Mouse (Mus musculus): ENCODE results near the gene Dnah11. TPM values are rescaled to one million over a fixed set of nuclear protein-coding genes. Genes with fewer than 3 reads are reported as not detected.

Dnah11 gene
- 0.03 and 0.10 TPM in 2 replicates for polyA plus RNA-seq (2016; fragmentation: Nextera tagmentation; extraction: Ambion mirVana)

DNA sequence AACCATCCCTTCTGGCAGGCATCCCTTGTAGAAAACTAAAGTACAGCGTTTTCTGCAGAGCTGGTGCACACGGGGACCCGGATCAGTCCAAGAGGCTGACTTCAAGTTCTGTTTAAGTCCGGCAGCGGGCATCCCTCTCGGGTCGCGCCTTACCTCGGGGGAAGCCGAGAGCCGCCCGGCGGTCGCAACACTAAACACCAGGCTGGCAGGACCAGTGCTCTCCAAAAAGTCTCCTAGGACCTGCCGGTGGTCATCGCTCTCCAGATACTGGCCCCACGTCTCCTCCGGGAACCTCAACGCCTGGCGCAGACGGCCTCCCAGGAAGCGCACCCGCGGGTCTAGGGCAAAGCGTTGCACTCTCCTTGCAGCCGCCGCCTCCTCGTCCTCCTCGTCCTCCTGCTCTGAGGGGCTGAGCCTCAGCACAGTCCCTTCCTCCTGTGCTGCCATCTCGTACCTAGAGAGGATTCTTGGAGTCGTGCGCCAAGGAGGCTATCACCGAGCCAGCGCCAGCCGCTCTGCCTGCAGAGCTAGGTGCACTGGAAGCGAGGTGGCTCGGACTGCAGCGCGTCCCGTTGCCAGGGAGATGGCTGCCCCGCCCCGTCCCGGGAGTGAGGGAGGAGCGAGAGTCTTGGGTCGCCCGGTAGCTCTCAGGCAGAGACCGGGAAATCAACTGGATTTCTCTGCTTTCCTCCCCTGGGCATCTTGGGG is at the start of gene Dnah11:
Dnah11 (minus strand) TSS at position 658 of the 708 bp plus-strand sequence.
- H3K9me3 ChIP-seq (replicated peaks): no peaks in the 10 kb centered on the region
- H3K27me3 ChIP-seq (replicated peaks): peaks cover 44% of the 10 kb centered on the region
- H3K36me3 ChIP-seq: no peaks in the 10 kb centered on the region
- WGBS: under 1% methylated on average over 47 of the region's 47 CpGs
- peak; percentile 92 for ATAC-seq (ENCODE audit: insufficient number of reproducible peaks, low FRiP score)
- no peak within 1 kb of the TSS for H3K27ac ChIP-seq (ENCODE audit: poor library complexity, severe bottlenecking)
- peak within 1 kb of the TSS; percentile 64 for H3K9ac ChIP-seq
- H3K4me1 ChIP-seq (replicated peaks): peaks cover 5% of the 10 kb centered on the region; the same call in 1 of the 2 replicates
- peak within 1 kb of the TSS; percentile 96 for H3K4me2 ChIP-seq
- H3K4me3 ChIP-seq: peak within 1 kb of the TSS; percentile 59

DNA sequence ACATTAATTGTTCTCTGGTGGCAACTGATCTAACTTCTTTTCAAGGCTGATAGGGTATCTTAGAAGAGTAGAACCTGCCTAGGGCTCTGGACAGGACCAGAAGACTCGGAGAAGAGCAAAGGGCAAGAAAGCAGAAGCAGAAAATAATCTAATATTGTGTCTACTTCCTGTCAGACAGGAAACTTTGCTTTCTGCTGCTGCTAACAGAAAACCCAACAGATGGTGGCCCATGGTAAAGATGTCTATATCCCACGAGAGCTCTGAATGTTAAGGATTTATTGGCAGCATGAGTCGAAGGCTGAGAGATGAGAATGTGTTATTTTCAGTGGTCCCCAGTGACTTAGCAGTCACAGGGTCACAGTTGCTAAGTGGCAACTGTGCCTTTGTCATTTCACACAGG is 22.3 kb upstream of the Dnah11 start:
- Histone ChIP-seq H3K27ac (ENCODE audit: poor library complexity, severe bottlenecking) (no peak overlapping the region), H3K36me3 (no peaks in the 10 kb centered on the region)

GRCm38 (mm10) chr12:118220062-118220461 is 21.2 kb upstream of the Dnah11 start:
- no peak overlapping the region for H3K4me2 ChIP-seq
- H3K27ac ChIP-seq (ENCODE audit: poor library complexity, severe bottlenecking): no peak overlapping the region
- H3K9ac ChIP-seq: no peak overlapping the region
- H3K4me1 ChIP-seq (replicated peaks): no peaks in the 10 kb centered on the region
- H3K9me3 ChIP-seq (replicated peaks): no peaks in the 10 kb centered on the region
- H3K27me3 ChIP-seq (replicated peaks): no peaks in the 10 kb centered on the region
- no peak for ATAC-seq (ENCODE audit: insufficient number of reproducible peaks, low FRiP score)
- H3K4me3 ChIP-seq: no peak overlapping the region
- H3K36me3 ChIP-seq: no peaks in the 10 kb centered on the region

More for the DNA sequence above, 22.3 kb upstream of the Dnah11 start:
- H3K4me2 ChIP-seq: no peak overlapping the region
- ATAC-seq (ENCODE audit: insufficient number of reproducible peaks, low FRiP score): no peak
- no peaks in the 10 kb centered on the region for H3K4me1 ChIP-seq (replicated peaks)
- no peaks in the 10 kb centered on the region for H3K27me3 ChIP-seq (replicated peaks)
- 54% methylated on average over 3 of the region's 3 CpGs for WGBS
- no peaks in the 10 kb centered on the region for H3K9me3 ChIP-seq (replicated peaks)
- H3K9ac ChIP-seq: no peak overlapping the region
- H3K4me3 ChIP-seq: no peak overlapping the region

DNA sequence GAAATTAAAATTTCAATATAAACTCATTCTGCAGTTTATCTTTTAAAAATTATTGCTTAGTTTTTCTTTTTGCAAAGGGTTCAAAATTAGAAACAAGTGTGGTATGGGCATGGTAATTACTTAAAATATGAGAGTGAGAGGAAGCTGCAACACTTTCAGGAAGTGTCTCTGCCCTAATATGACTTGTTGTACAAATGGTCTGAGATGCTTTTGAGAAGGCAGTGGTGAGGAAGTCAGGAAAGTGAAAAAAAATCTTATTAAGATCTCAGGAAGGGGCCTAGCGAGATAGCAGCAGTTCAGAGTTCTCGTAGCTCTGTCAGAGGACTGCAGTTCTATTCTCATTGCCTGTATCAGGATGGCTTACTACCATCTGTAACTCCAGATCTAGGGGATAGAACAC is 13.3 kb upstream of the Dnah11 start:
- Histone ChIP-seq H3K36me3 (no peaks in the 10 kb centered on the region), H3K4me3 (no peak overlapping the region), H3K4me2 (no peak overlapping the region), H3K4me1 (replicated peaks) (no peaks in the 10 kb centered on the region), H3K9me3 (replicated peaks) (no peaks in the 10 kb centered on the region), H3K9ac (no peak overlapping the region), H3K27ac (ENCODE audit: poor library complexity, severe bottlenecking) (no peak overlapping the region), H3K27me3 (replicated peaks) (no peaks in the 10 kb centered on the region)
- no peak for ATAC-seq (ENCODE audit: insufficient number of reproducible peaks, low FRiP score)
- 62% methylated on average over 2 of the region's 2 CpGs for WGBS

DNA sequence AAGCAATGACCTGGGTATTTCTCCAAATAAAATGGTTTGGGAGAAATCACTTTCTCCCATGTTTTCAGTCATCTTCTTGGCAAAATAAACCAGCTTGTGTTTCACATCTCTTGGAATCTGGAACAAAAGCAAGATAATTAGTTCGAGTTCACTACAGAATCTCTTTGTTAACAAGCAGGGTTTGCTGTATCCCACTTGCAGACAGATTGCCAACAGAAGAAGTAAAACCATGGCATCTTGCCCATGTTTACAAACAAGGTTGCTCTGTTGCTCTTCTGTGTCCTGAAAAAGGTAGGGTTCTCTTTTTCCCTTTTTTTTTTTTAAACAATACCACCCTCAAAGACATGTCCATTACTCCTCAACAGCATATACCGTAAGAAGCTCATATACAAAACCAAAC is 2.3 kb downstream of the Dnah11 start:
- Histone ChIP-seq H3K36me3 (no peaks in the 10 kb centered on the region), H3K4me2 (no peak overlapping the region), H3K9ac (no peak overlapping the region), H3K9me3 (replicated peaks) (no peaks in the 10 kb centered on the region), H3K27ac (ENCODE audit: poor library complexity, severe bottlenecking) (no peak overlapping the region), H3K4me1 (replicated peaks) (peaks cover 5% of the 10 kb centered on the region; the same call in 1 of the 2 replicates), H3K27me3 (replicated peaks) (peaks cover 44% of the 10 kb centered on the region), H3K4me3 (no peak overlapping the region)
- WGBS: 72% methylated on average over 2 of the region's 2 CpGs
- ATAC-seq (ENCODE audit: insufficient number of reproducible peaks, low FRiP score): no peak

DNA sequence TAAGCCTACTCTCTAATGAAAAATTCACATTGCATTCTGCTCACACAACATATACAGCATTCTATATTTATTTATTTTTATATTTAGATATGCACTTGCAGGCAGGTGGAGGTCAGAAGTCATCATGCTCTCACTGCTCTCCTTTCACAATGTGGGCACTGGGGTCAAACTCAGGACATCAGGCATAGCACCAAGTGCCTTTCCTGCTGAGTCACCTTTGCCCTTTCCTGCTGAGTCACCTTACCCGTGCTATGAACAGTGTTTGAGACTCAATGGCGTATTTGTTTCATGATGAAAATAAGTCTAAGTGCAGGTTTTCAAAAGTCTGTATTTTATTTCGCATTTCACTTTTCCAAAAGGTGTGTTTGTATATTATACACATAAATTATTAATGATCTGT is 9.3 kb downstream of the Dnah11 start:
- 0 out of 2 replicates have a peak, but pooled peaks cover 5% of the 10 kb centered on the region for H3K27me3 ChIP-seq (replicated peaks)
- no peaks in the 10 kb centered on the region for H3K36me3 ChIP-seq
- no peak overlapping the region for H3K9ac ChIP-seq
- no peaks in the 10 kb centered on the region for H3K9me3 ChIP-seq (replicated peaks)
- WGBS: 68% methylated on average over 3 of the region's 3 CpGs
- H3K4me2 ChIP-seq: no peak overlapping the region
- no peak overlapping the region for H3K4me3 ChIP-seq
- no peak overlapping the region for H3K27ac ChIP-seq (ENCODE audit: poor library complexity, severe bottlenecking)
- H3K4me1 ChIP-seq (replicated peaks): peaks cover 13% of the 10 kb centered on the region
- no peak for ATAC-seq (ENCODE audit: insufficient number of reproducible peaks, low FRiP score)

DNA sequence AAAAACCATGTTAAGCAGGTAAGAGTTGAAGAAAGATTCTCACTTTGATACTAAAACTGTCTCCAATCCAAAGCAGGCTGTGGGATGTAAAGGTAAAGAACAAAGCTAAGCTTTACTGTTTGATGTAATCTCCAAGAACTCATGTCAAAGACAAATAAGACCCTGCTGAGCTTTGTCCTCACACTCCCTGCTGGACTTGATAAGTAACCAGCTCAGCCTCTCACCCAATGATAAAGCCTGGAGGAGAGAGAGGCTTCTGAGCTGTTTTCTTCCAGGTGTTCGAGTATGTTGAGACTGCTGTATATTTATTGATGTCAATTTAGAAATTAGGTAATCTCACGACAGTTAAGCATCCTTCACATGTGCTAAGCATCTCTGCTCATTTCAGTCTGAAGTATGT is 11.2 kb downstream of the Dnah11 start:
- no peak overlapping the region for H3K27ac ChIP-seq (ENCODE audit: poor library complexity, severe bottlenecking)
- no peak overlapping the region for H3K4me3 ChIP-seq
- H3K9ac ChIP-seq: no peak overlapping the region
- no peak overlapping the region for H3K4me2 ChIP-seq
- H3K9me3 ChIP-seq (replicated peaks): no peaks in the 10 kb centered on the region
- H3K4me1 ChIP-seq (replicated peaks): peaks cover 15% of the 10 kb centered on the region
- no peaks in the 10 kb centered on the region for H3K36me3 ChIP-seq
- no peak for ATAC-seq (ENCODE audit: insufficient number of reproducible peaks, low FRiP score)
- 29% methylated on average over 2 of the region's 2 CpGs for WGBS
- no peaks in the 10 kb centered on the region for H3K27me3 ChIP-seq (replicated peaks)

GRCm38 (mm10) chr12:118186881-118187489 is 11.9 kb downstream of the Dnah11 start:
- ATAC-seq (ENCODE audit: insufficient number of reproducible peaks, low FRiP score): no peak
- WGBS: 28% methylated on average over 4 of the region's 4 CpGs
- Histone ChIP-seq H3K4me1 (replicated peaks) (peaks cover 15% of the 10 kb centered on the region), H3K27ac (ENCODE audit: poor library complexity, severe bottlenecking) (no peak overlapping the region), H3K4me3 (no peak overlapping the region), H3K9me3 (replicated peaks) (no peaks in the 10 kb centered on the region), H3K9ac (no peak overlapping the region), H3K27me3 (replicated peaks) (no peaks in the 10 kb centered on the region), H3K4me2 (no peak overlapping the region), H3K36me3 (no peaks in the 10 kb centered on the region)

DNA sequence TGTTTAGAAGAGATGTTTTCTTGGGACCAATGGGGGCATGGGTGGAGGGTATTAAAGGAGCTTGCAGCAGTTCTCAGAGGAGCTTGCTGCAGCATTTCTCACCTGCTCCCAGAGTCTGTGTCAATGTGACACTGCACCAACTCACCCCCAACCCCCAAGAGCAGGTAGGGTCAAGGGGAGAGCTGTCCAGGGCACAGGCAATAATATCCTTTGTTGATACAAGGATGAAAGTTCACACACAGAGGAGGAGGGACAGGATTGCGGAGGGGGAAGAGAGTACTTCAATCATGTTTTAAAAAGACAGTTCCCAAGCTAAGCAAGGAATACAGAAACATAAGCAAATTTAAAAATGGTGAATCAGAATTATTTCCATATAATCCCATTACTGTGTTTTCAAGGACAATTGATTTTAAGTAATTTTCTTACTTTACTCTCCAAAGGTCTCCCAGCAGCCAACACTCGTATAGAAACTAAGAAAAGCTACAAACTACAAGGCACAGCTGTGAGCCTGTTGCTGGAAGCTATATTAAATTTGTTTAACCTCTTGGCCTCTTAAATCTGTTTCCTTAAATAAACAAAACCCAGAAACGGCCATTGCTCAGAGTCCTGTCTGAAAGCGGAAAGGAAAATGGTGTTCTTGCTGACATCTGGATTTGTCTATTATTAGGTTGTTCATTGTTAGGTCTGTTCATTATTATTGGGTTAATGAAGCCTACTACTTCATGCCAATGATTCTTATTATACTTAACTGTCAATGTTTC is 12.5 kb downstream of the Dnah11 start:
- Histone ChIP-seq H3K4me3 (no peak overlapping the region), H3K9me3 (replicated peaks) (no peaks in the 10 kb centered on the region), H3K4me1 (replicated peaks) (peaks cover 15% of the 10 kb centered on the region), H3K36me3 (no peaks in the 10 kb centered on the region), H3K27me3 (replicated peaks) (no peaks in the 10 kb centered on the region), H3K9ac (no peak overlapping the region), H3K4me2 (no peak overlapping the region), H3K27ac (ENCODE audit: poor library complexity, severe bottlenecking) (no peak overlapping the region)
- ATAC-seq (ENCODE audit: insufficient number of reproducible peaks, low FRiP score): peak; percentile 54
- WGBS: 35% methylated on average over 4 of the region's 4 CpGs

GRCm38 (mm10) chr12:118184731-118185130 is 14.1 kb downstream of the Dnah11 start:
- H3K27me3 ChIP-seq (replicated peaks): no peaks in the 10 kb centered on the region
- no peaks in the 10 kb centered on the region for H3K36me3 ChIP-seq
- H3K9ac ChIP-seq: no peak overlapping the region
- WGBS: 45% methylated on average over 1 of the region's 1 CpGs
- H3K27ac ChIP-seq (ENCODE audit: poor library complexity, severe bottlenecking): 0 out of 2 replicates have a peak overlapping the region, but pooled peaks have one; percentile 12
- H3K4me2 ChIP-seq: no peak overlapping the region
- H3K4me3 ChIP-seq: no peak overlapping the region
- no peak for ATAC-seq (ENCODE audit: insufficient number of reproducible peaks, low FRiP score)
- no peaks in the 10 kb centered on the region for H3K9me3 ChIP-seq (replicated peaks)
- peaks cover 15% of the 10 kb centered on the region for H3K4me1 ChIP-seq (replicated peaks)

- Histone ChIP-seq H3K4me2 (no peak overlapping the region), H3K4me1 (replicated peaks) (0 out of 2 replicates have a peak, but pooled peaks cover 2% of the 10 kb centered on the region), H3K9me3 (replicated peaks) (no peaks in the 10 kb centered on the region), H3K9ac (no peak overlapping the region), H3K27ac (ENCODE audit: poor library complexity, severe bottlenecking) (no peak overlapping the region), H3K36me3 (no peaks in the 10 kb centered on the region), H3K4me3 (no peak overlapping the region), H3K27me3 (replicated peaks) (no peaks in the 10 kb centered on the region)
- ATAC-seq (ENCODE audit: insufficient number of reproducible peaks, low FRiP score): no peak
- 85% methylated on average over 5 of the region's 5 CpGs for WGBS
Measured at GRCm38 (mm10) chr12:118177756-118178155, 21.1 kb downstream of the Dnah11 start.

Measured in heart, embryonic 12.5 days (tissue).